Mouse (Mus musculus) thymus, adult 2 months (tissue): ENCODE results near the gene Coro1a. TPM values are rescaled to one million over a fixed set of nuclear protein-coding genes. Genes with fewer than 3 reads are reported as not detected.

Experiments
- DNase-seq: peaks from one replicate; pipeline ENCODE4 v3.0.0; 2021
- H3K27ac ChIP-seq: fragments of 200-500 bp; 2 replicates; pipeline ENCODE4 v1.5.1; 2012; ENCODE audit warnings: low read length, control low read depth; ENCODE audit not compliant: control insufficient read depth, insufficient read depth
- H3K27me3 ChIP-seq: fragments of 200-500 bp; 2 replicates; pipeline ENCODE4 v1.6.1; 2012; ENCODE audit warnings: mild to moderate bottlenecking, low read length, moderate library complexity, mixed read lengths; ENCODE audit not compliant: control insufficient read depth, insufficient read depth
- H3K36me3 ChIP-seq: fragments of 200-500 bp; 2 replicates; pipeline ENCODE4 v1.6.1; 2012; ENCODE audit warnings: mild to moderate bottlenecking, low read length, moderate library complexity; ENCODE audit not compliant: control insufficient read depth, insufficient read depth
- H3K4me1 ChIP-seq: fragments of 200-500 bp; replicated peaks from 2 replicates; pipeline ENCODE4 v1.6.1; 2012; ENCODE audit warnings: low read length; ENCODE audit not compliant: control insufficient read depth, insufficient read depth
- H3K4me3 ChIP-seq: fragments of 200-500 bp; 2 replicates; pipeline ENCODE4 v1.5.1; 2012; ENCODE audit warnings: mild to moderate bottlenecking, low read length, control low read depth, moderate library complexity; ENCODE audit not compliant: control insufficient read depth, insufficient read depth
- CTCF ChIP-seq: fragments of 200-500 bp; IDR thresholded peaks from 2 replicates; pipeline ENCODE4 v1.5.1; 2012; ENCODE audit warnings: mild to moderate bottlenecking, control low read depth, low read length, moderate library complexity, borderline replicate concordance; ENCODE audit not compliant: control insufficient read depth, poor library complexity, insufficient read depth; ENCODE audit errors: extremely low read depth
- POLR2A ChIP-seq: fragments of 200-500 bp; IDR thresholded peaks from 2 replicates; pipeline ENCODE4 v1.6.1; 2012; ENCODE audit warnings: mild to moderate bottlenecking, low read length, control low read depth, moderate library complexity; ENCODE audit not compliant: control insufficient read depth, poor library complexity, insufficient read depth; ENCODE audit errors: extremely low read depth
- WGBS: fragments of 180-500 bp; shearing (Covaris S2); methylation state at CpG from one replicate; pipeline ENCODE4 v1.1.7; 2018; 5-methylcytosine and 5-hydroxymethylcytosine counted together
- polyA plus RNA-seq: library from polyadenylated mRNA; depleted of rRNA; stranded (reverse); fragments of >200 nt; gene quantifications from 2 replicates; pipeline ENCODE4 v1.2.3, GENCODE M21; 2012

Coro1a gene
- polyA plus RNA-seq, 1 experiment: 2,939 TPM

- DNase-seq: peak; percentile 89
- H3K4me1 ChIP-seq: peaks cover 27% of the 10 kb centered on the region
- peak within 1 kb of the TSS; percentile 81 for H3K27ac ChIP-seq
- peak within 1 kb of the TSS; percentile 93 for H3K4me3 ChIP-seq
- H3K27me3 ChIP-seq: no peaks in the 10 kb centered on the region
- peaks cover 21% of the 10 kb centered on the region for H3K36me3 ChIP-seq
- WGBS: under 1% methylated on average over 40 of the region's 40 CpGs
- TF ChIP-seq POLR2A (peak; percentile 62), CTCF (peak; percentile 93; the same call in 1 of the 2 replicates)
Observed at GRCm38 (mm10) chr7:126695631-126696207, 11.9 kb downstream of the Coro1a start, which contains the start of gene Slx1b. Gene Slx1b, minus strand, starts transcription at chr7:126695784.

GRCm38 (mm10) chr7:126695210-126695611 is 12.4 kb downstream of the Coro1a start, which contains the start of gene Bola2:
Gene Bola2, plus strand, starts transcription at chr7:126695401.
- peak; percentile 76 for DNase-seq

GRCm38 (mm10) chr7:126694441-126695051 is 13.0 kb downstream of the Coro1a start:
- TF ChIP-seq CTCF (no peak), POLR2A (no peak)
- no peak overlapping the region for H3K27ac ChIP-seq
- no peak overlapping the region for H3K4me3 ChIP-seq
- H3K36me3 ChIP-seq: peaks cover 9% of the 10 kb centered on the region
- H3K27me3 ChIP-seq: no peaks in the 10 kb centered on the region
- no peak for DNase-seq
- peaks cover 17% of the 10 kb centered on the region for H3K4me1 ChIP-seq
- 85% methylated on average over 10 of the region's 10 CpGs for WGBS

More at GRCm38 (mm10) chr7:126695210-126695611, 12.4 kb downstream of the Coro1a start, which contains the start of gene Bola2:
- TF ChIP-seq CTCF (no peak), POLR2A (no peak)
- under 1% methylated on average over 31 of the region's 31 CpGs for WGBS
- peaks cover 22% of the 10 kb centered on the region for H3K4me1 ChIP-seq
- H3K27me3 ChIP-seq: no peaks in the 10 kb centered on the region
- peak within 1 kb of the TSS; percentile 93 for H3K4me3 ChIP-seq
- H3K36me3 ChIP-seq: peaks cover 15% of the 10 kb centered on the region
- H3K27ac ChIP-seq: peak within 1 kb of the TSS; percentile 81

- Histone ChIP-seq H3K27ac (no peak overlapping the region), H3K27me3 (no peaks in the 10 kb centered on the region), H3K4me1 (peaks cover 17% of the 10 kb centered on the region), H3K36me3 (peaks cover 1% of the 10 kb centered on the region; the same call in 1 of the 2 replicates), H3K4me3 (no peak overlapping the region)
- TF ChIP-seq CTCF (no peak), POLR2A (no peak)
- WGBS: 90% methylated on average over 7 of the region's 7 CpGs
- no peak for DNase-seq
Observed at GRCm38 (mm10) chr7:126693781-126694180, 13.8 kb downstream of the Coro1a start.

- Histone ChIP-seq H3K4me3 (no peak overlapping the region), H3K4me1 (peaks cover 17% of the 10 kb centered on the region), H3K36me3 (no peaks in the 10 kb centered on the region), H3K27ac (no peak overlapping the region), H3K27me3 (no peaks in the 10 kb centered on the region)
- TF ChIP-seq POLR2A: no peak
- no peak for TF ChIP-seq CTCF
- 11% methylated on average over 3 of the region's 3 CpGs for WGBS
- DNase-seq: peak; percentile 89
Observed at GRCm38 (mm10) chr7:126693256-126693655, 14.3 kb downstream of the Coro1a start.

- Histone ChIP-seq H3K4me1 (peaks cover 15% of the 10 kb centered on the region), H3K27ac (no peak overlapping the region), H3K4me3 (no peak overlapping the region), H3K36me3 (no peaks in the 10 kb centered on the region), H3K27me3 (no peaks in the 10 kb centered on the region)
- WGBS: 96% methylated on average over 26 of the region's 26 CpGs
- TF ChIP-seq CTCF: no peak
- TF ChIP-seq POLR2A: no peak
- DNase-seq: no peak
Observed at GRCm38 (mm10) chr7:126692426-126692825, 15.2 kb downstream of the Coro1a start.
